Mouse (Mus musculus) cortical plate, adult 2 months (tissue): ENCODE measurements around the gene Trp53bp1.

Experiments used
- CTCF ChIP-seq: fragments of 200-500 bp; IDR thresholded peaks from 2 replicates; pipeline ENCODE4 v1.5.1; 2011; ENCODE audit warnings: mild to moderate bottlenecking, control low read depth, low read length; ENCODE audit not compliant: insufficient read depth; ENCODE audit errors: extremely low read depth
- POLR2A ChIP-seq: fragments of 200-500 bp; IDR thresholded peaks from 2 replicates; pipeline ENCODE4 v1.6.1; 2011; ENCODE audit warnings: mild to moderate bottlenecking, low read length, control low read depth; ENCODE audit not compliant: insufficient read depth; ENCODE audit errors: extremely low read depth

DNA sequence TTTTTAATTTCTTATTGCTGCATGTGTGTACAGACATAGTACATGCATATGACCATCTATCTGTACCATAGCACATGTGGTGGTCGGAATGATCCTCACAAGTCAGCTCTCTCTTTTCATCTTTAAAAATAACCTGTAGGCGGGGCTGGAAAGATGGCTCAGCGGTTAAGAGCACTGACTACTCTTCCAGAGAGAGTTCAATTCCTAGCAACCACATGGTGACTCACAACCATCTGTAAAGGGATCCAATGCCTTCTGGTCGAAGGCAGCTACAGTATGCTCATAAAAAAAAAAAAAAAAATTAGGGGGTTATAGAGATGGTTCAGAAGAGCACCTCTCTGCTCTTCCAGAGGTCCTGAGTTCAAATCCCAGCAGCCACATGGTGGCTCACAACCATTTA lies 31.8 kb downstream of the Trp53bp1 start:
- TF ChIP-seq CTCF = no peak
- no peak for TF ChIP-seq POLR2A
